Mouse (Mus musculus): ENCODE data around the gene Hcfc2. TPM values are rescaled to one million over a fixed set of nuclear protein-coding genes. Genes with fewer than 3 reads are reported as not detected.

The Hcfc2 gene
- total RNA-seq, 4 experiments from 2014 or later = 40.1 to 62.4 (median 51.7) TPM

DNA sequence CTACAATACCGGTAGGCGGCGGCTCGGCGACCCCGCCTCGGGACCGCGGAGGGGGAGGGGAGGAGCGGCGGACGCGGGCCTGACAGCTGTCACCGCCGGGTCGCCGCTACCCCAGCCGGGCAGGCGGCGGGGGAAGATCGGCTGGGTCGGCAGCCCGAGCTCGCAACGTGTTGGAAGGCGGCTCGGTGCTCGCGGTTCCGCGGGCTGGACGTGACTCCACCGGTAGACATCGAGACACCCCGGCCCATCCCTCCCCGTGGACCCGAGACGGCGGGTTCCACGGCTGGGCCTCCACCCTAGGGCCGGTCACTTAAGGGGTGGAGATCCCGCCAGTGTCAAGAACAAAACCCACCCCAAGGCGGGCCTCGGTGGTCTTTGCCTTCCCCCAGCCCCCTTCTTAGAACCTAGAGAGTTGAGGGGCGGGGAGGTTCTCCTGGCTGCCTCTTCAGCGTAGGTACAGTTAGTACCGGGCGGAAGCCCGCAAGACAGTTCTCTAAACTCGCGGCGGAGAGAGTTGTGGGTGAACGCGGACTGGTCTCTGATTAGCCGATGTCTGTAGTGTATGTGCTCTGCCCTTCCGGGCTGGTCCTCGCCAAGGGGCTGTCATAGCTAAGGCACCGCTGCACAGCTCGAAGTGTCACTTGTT is 3.5 kb downstream of the Hcfc2 start:
- DNase-seq (ENCODE audit: low spot score in 2 of 2) = no peak

DNA sequence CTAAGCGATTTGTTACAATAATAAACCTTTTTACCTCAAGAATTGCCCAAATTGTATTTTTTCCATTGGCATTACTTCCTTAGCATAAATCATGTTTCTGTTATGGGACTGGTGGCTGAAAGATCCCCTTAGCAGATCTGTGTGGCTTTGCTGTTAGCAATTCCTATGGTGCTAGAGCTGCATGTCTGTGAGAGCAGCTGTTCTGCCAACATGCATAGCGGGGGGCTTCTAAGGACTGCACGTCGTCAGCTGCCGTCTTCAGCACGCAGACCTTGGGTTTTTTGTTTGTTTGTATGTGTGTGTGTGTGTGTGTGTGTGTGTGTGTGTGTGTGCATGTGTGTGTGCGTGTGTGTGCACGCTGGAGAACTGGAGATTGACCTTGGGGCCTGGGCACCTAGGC is 45.4 kb downstream of the Hcfc2 start:
- DNase-seq (ENCODE audit: low spot score in 2 of 2) = peak in 1 of 2 experiments; percentile 4

- DNase-seq (ENCODE audit: low spot score in 2 of 2) = no peak
Observed at GRCm38 (mm10) chr10:82741876-82742275, 45.9 kb downstream of the Hcfc2 start.

DNA sequence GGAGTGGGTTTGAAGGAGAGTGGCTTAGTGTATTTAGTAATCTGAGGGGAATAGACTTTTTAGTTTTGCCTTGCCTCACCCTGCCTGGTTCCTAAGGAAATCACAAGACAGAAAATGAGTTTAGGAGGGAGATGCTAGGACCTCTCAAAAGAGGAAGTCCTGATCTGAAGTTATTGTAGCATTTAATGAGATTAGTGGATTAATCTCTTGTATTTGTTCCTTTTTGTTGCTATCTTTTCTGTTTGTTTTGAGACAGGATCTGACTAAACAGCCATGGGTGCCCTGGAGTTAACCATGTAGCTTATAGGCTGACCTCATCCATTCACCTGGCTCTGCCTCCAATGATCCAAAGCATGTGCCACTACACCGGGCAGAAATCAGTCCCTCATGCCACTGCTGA is 46.6 kb downstream of the Hcfc2 start:
- no peak for DNase-seq (ENCODE audit: low spot score in 2 of 2)

- DNase-seq (ENCODE audit: low spot score in 2 of 2) = no peak
Observed at GRCm38 (mm10) chr10:82744296-82744695, 48.3 kb downstream of the Hcfc2 start.

GRCm38 (mm10) chr10:82745301-82745700 is 49.3 kb downstream of the Hcfc2 start:
- DNase-seq (ENCODE audit: low spot score in 2 of 2) = no peak

DNA sequence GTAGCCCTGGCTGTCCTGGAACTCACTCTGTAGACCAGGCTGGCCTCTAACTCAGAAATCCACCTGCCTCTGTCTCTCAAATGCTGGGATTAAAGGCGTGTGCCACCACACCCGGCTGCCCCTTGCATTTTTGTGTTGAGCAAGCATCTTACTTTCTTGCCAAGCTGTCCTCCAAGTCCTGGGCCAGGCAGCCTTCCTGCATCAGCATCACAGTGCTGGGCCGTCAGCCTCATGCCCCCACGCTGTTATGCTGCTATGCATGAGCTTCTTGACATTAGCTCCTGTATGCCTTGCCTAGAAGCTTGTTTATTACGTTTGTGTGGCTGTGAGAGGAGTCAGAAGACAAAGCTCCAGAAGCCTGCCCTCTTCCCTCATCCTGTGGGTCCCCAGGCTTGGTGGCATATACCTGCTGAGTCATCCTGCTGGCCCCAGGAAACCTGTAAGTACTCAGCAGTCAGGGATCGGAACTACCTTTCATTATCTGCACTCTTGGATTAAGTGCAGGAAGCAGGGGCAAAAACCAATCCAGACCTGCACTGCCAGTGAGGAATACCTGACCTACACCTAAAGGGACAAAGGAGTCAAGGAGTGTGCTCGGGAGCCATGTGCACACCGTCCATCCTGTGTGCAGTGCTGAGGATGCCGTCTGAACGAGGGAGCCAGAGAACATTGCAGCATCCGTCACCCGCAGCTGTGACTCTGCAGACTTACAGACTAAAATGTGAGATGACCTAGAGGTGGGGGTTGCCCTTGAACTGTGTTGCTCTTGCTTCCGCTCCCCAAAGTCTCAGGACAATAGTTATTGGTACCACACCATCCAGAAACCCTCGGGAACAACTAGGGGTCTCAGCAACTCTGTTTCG is 51.3 kb downstream of the Hcfc2 start:
- no peak for DNase-seq (ENCODE audit: low spot score in 2 of 2)

DNA sequence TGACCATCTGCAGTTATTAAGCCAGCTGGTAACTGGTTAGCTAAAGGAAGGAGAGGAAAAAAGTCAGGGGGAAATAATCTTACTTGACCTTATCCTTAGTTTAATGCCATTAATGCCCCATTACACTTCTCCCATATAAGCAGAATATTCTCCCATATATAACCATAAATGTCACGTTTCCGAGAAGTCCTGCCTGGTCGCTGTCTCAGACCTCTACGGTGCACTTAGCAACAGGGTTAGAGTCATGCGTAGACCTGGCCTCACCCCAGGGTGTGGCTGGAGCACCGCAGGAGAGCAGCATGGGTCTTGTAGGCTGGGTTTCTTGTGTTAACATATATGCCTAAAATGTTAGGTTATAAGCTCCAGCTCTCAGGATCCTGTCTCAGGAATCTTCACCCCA is 54.8 kb downstream of the Hcfc2 start:
- no peak for DNase-seq (ENCODE audit: low spot score in 2 of 2)

DNA sequence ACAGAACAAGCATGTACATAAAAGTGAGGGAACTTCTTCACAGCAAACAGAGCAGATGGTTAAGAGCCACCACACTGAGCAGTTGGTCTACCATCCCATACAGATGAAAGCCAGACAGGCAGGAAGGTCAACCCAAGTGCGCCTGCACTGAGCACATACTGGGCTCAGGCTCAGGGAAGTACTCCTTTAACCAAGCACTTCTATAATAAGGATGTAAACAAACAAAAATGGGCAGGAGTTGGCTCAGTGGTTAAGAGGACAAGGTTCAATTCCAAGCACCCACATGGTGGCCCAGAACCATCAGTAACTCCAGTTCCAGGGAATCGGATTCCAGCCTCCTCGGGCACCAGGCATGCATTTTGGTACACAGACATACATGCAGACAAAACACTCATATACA is 57.0 kb downstream of the Hcfc2 start:
- no peak for DNase-seq (ENCODE audit: low spot score in 2 of 2)

- DNase-seq (ENCODE audit: low spot score in 2 of 2) = no peak
Observed at GRCm38 (mm10) chr10:82754642-82755041, 58.7 kb downstream of the Hcfc2 start.

GRCm38 (mm10) chr10:82755213-82755890 is 59.4 kb downstream of the Hcfc2 start:
- no peak for DNase-seq (ENCODE audit: low spot score in 2 of 2)

DNA sequence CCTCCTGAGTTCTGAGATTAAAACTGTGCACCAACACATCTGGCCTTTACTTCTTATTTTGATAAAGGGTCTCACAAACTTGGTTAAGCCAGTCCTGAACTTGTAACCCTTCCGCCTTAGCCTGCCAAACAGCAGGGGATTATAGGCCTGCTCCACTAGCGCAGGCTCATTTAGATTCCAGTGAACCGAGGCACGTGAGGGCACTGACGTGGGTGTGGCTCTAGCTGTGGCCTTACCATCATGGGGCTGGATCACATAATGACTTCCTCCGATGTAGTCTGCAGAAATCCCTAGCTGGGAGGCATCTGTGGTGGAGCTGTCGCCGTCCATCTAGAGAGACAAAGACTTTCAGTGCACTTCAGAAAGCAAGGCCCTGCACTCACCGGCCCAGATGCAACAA is 60.5 kb downstream of the Hcfc2 start:
- no peak for DNase-seq (ENCODE audit: low spot score in 2 of 2)

GRCm38 (mm10) chr10:82757341-82757740 is 61.4 kb downstream of the Hcfc2 start:
- DNase-seq (ENCODE audit: low spot score in 2 of 2) = no peak

GRCm38 (mm10) chr10:82758368-82758767 is 62.4 kb downstream of the Hcfc2 start:
- DNase-seq (ENCODE audit: low spot score in 2 of 2) = no peak

GRCm38 (mm10) chr10:82758878-82759277 is 62.9 kb downstream of the Hcfc2 start:
- DNase-seq (ENCODE audit: low spot score in 2 of 2) = no peak

- no peak for DNase-seq (ENCODE audit: low spot score in 2 of 2)
Observed at GRCm38 (mm10) chr10:82759706-82760105, 63.7 kb downstream of the Hcfc2 start.

DNA sequence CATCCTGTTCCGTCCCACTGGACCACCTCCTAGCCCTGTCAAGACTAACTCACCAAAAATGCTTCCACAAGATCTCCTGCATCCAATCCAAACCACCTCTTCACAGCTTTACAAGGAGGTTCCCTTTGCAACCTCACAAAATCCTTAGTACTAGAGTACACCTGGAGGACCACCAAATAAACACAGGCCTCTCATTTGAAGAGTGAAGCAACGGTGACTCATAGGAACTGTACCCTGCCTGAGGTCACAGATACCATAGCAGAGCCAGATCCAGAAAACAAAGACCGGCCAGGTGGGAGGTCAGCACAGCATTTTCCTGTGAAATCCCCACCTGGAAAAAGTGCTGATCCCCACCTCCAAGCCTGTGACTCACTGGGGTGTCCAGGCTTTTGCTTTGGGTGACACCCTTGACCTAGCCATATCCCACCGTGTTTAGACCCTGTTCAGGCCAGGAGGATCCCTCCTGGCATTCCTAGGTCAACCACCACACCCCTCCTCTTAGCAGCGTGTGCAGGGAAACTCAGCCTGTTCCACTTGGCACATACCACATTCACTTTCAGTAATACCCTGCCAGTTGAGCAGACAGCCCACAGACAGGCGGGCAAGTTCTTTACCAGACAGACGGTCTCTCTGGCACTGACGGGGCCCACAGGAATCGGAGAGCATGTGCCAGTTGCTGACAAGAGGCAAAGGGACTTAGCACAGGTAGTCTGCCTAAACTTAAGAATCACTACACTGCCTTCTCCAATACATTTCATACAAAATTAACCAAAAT is 65.3 kb downstream of the Hcfc2 start:
- DNase-seq (ENCODE audit: low spot score in 2 of 2) = peak; percentile 66 to 70

DNA sequence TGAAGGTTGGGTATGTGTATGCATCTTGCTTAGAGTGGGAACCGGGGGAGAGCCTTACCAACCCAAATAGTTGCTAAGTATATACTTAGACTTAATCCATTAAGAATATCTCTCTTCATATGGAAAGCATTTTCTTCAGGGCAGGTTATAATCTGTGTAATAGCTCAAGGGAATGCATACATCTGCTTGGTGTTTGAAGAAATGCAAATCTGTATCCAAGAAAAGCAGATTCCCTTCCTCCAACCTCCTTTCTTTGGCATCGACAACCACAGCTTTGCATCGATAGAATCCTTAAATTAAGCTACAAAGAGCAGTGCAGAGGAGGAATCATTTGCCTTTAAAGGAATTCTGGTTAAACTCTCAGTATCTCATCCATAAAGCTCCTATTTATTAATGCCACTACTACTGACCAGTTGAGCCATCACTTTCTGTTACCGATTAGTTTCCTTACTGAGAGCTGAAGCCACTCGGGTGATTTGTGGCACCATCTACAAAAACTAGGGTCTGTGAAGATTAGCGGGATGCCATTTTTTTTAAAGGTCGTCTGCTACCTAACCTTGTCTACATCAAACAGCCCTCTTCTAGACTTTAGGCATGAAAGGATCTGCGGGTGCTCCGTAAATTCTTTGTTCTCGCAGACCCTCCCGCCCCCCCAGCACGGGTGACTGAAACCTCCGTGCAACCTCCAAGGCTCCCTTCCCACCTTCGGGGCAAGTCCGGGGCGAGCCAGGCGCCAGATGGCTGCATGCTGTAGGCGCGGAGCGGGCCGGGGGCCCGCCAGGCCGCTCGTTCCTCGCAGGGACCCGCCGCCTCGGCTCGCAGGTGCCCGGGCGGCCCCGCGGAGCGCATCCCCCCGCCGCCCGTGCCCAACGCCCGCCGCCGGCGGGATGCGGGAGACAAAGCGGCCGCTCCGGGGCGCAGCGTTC is 67.1 kb downstream of the Hcfc2 start:
- no peak for DNase-seq (ENCODE audit: low spot score in 2 of 2)

DNA sequence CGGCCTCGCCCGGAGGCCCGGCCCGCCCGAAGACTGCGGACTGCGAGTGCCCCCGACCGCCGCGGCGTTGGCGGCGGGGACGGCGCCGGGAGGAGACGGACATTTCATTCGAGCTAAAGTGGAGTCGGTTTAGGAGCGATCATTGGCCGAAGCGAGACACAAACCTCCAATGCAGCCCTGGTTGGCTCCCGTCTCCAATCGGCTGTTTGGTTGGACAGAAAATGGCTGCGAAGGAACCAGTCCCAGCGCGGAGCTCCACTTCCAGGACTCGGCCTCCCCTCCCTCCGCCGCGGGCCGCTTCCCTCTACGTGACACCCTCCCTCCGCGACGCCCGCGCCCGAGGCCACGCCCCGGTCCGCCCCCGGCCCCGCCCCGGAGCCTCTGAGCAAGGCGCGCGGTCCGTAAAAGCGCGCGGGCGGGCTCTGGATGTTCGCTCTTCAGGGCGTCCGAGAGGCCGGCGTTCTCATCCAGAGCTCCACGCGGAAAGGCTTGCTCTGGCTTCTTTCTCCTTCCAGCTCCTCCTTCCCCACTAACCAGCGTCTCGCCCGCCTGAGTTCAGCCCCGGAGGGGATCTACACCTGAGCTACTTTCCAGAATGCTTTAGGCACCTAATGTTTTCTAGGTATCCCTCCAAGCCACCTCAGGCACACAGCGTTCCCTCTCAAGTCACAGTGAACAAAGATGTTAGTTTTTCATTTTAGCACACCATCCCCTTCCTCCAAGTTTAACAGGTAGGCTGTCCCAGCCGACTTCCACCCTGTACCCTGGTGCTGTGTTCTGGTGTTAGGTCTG is 68.1 kb downstream of the Hcfc2 start, which contains the start of gene Nfyb:
Nfyb (minus strand) TSS at position 305 of the 792 bp plus-strand sequence.
- peak; percentile 97 for DNase-seq (ENCODE audit: low spot score in 2 of 2)
